8 mouse cellular contexts compared by ENCODE assay signal in the genomic region with DNA sequence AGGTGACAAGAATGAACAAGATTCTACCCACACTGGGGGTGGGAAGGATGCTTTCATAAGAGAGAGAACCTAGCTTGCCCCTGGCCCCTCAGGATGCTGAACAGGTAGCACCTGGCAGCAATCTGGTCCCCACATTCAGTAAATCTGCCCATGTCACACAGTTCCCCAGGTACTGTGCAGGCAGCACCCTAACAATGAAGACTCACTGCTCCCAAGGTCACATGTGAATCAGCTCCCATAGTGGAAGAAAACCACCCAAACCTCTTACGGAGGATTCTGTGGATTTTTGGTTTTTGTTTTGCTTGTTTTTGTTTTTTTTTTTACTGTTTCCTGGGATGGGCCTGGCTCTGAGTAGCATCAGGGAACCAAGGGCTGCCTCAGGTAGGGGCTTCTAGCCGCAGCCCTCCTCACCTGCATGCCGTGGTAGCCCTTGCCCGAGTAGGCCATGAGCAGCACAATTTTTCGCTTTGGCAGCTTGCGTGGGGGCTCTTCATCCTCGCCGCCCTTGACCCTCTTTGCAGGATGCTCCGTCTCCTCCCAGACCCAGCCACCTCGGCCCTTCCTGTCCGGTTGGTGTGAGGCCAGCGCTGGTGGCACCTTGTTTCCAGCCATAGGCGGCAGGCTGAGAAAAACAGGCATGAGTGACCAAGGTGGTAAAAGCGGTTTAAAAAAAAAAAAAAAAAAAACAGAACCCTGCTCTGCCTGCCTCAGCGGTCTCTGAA. TPM values are rescaled to one million over a fixed set of nuclear protein-coding genes. Genes with fewer than 3 reads are reported as not detected.
DNase-seq lines count a peak whose midpoint lies in the region; ATAC-seq lines count a peak whose summit lies in the region.

No protein-coding gene starts in this region.

- peak overlapping the region; percentile 92 for H3K4me2 ChIP-seq in lung, embryonic 16.5 days (ENCODE audit: low read depth, low read length)
- H3K4me2 ChIP-seq in limb, embryonic 11.5 days (ENCODE audit: low read depth, severe bottlenecking): peak overlapping the region; percentile 93
- H3K4me2 ChIP-seq in neural tube, embryonic 14.5 days (ENCODE audit: low read depth, low read length): peak overlapping the region; percentile 98

- H3K27ac ChIP-seq in lung, embryonic 16.5 days (ENCODE audit: low read length): no peak overlapping the region
- no peak overlapping the region for H3K27ac ChIP-seq in limb, embryonic 11.5 days (replicated peaks; ENCODE audit: low read depth, low read length)
- H3K27ac ChIP-seq in neural tube, embryonic 14.5 days (ENCODE audit: low read depth, low read length): no peak overlapping the region

- 10% methylated on average over 15 of the region's 15 CpGs for WGBS in lung, embryonic 16.5 days
- 21% methylated on average over 15 of the region's 15 CpGs for WGBS in limb, embryonic 11.5 days
- WGBS in neural tube, embryonic 14.5 days: 19% methylated on average over 15 of the region's 15 CpGs

- DNase-seq in adrenal gland, postnatal 10 days: peak; percentile 25
- DNase-seq in adrenal gland, postnatal 25 days: no peak
- no peak for DNase-seq in lung, adult 18-20 months
- DNase-seq in limb, embryonic 11.5 days (ENCODE audit: low spot score): no peak
- no peak for DNase-seq in ovary, postnatal 10 days (ENCODE audit: low spot score)
- no peak for DNase-seq in frontal cortex, postnatal 36 days (ENCODE audit: low spot score in 2 of 2)

- peaks cover 17% of the 10 kb centered on the region for H3K36me3 ChIP-seq in lung, embryonic 16.5 days (ENCODE audit: control insufficient read depth, insufficient read depth, low read length)
- H3K36me3 ChIP-seq in limb, embryonic 11.5 days (ENCODE audit: control insufficient read depth, insufficient read depth, low read length): peaks cover 8% of the 10 kb centered on the region
- peaks cover 8% of the 10 kb centered on the region for H3K36me3 ChIP-seq in neural tube, embryonic 14.5 days (ENCODE audit: control insufficient read depth, insufficient read depth, low read length)

- H3K9me3 ChIP-seq in lung, embryonic 16.5 days (ENCODE audit: control insufficient read depth, low read length): no peaks in the 10 kb centered on the region
- no peaks in the 10 kb centered on the region for H3K9me3 ChIP-seq in limb, embryonic 11.5 days (ENCODE audit: control insufficient read depth, low read length)
- no peaks in the 10 kb centered on the region for H3K9me3 ChIP-seq in neural tube, embryonic 14.5 days (ENCODE audit: control insufficient read depth, low read length)

- ATAC-seq in lung, embryonic 16.5 days (ENCODE audit: low read depth): no peak
- ATAC-seq in limb, embryonic 11.5 days (ENCODE audit: insufficient number of reproducible peaks, low FRiP score, low TSS enrichment, low read depth): no peak
- no peak for ATAC-seq in neural tube, embryonic 14.5 days (ENCODE audit: low read depth)

- peaks cover 15% of the 10 kb centered on the region for H3K4me1 ChIP-seq in lung, embryonic 16.5 days (replicated peaks; ENCODE audit: control insufficient read depth, insufficient read depth, low read length)
- H3K4me1 ChIP-seq in limb, embryonic 11.5 days (ENCODE audit: control insufficient read depth, insufficient read depth, low read length): 0 out of 2 replicates have a peak, but pooled peaks cover 3% of the 10 kb centered on the region
- peaks cover 12% of the 10 kb centered on the region; the same call in 1 of the 2 replicates for H3K4me1 ChIP-seq in neural tube, embryonic 14.5 days (ENCODE audit: control insufficient read depth, insufficient read depth, low read length)

- H3K27me3 ChIP-seq in lung, embryonic 16.5 days (ENCODE audit: control insufficient read depth, insufficient read depth, low read depth, low read length): no peaks in the 10 kb centered on the region
- no peaks in the 10 kb centered on the region for H3K27me3 ChIP-seq in limb, embryonic 11.5 days (ENCODE audit: control insufficient read depth, insufficient read depth, low read length)
- H3K27me3 ChIP-seq in neural tube, embryonic 14.5 days (ENCODE audit: control insufficient read depth, insufficient read depth, low read length): no peaks in the 10 kb centered on the region

- peak overlapping the region; percentile 84 for H3K9ac ChIP-seq in lung, embryonic 16.5 days (ENCODE audit: low read length)
- peak overlapping the region; percentile 78 for H3K9ac ChIP-seq in limb, embryonic 11.5 days (ENCODE audit: low read length)
- peak overlapping the region; percentile 67 for H3K9ac ChIP-seq in neural tube, embryonic 14.5 days (replicated peaks; ENCODE audit: low read depth, low read length)

- peak overlapping the region; percentile 83 for H3K4me3 ChIP-seq in lung, embryonic 16.5 days (ENCODE audit: low read length)
- H3K4me3 ChIP-seq in limb, embryonic 11.5 days (ENCODE audit: low read depth, low read length): peak overlapping the region; percentile 85
- H3K4me3 ChIP-seq in neural tube, embryonic 14.5 days (ENCODE audit: low read depth, low read length): peak overlapping the region; percentile 63

RNA-seq across cellular contexts. Expression of gene Pus1, which starts 1.0 kb away (rescaled TPM):
- total RNA-seq in adrenal gland, postnatal 10 days (2021): 10 to 100 TPM; 34.6 to 36.9 TPM
- 51.6 and 56.1 TPM in 2 replicates for total RNA-seq in adrenal gland, postnatal 25 days (2021)
- 25.2 and 27.8 TPM in 2 replicates for polyA plus RNA-seq in lung, embryonic 16.5 days (2015; fragmentation: Nextera tagmentation; extraction: Ambion mirVana)
- 20.9 and 24.0 TPM in 2 replicates for polyA plus RNA-seq in limb, embryonic 11.5 days (2014; fragmentation: Nextera tagmentation; extraction: Ambion mirVana)
- 12.1 and 13.6 TPM in 2 replicates for polyA plus RNA-seq in neural tube, embryonic 14.5 days (2014; fragmentation: Nextera tagmentation; extraction: Ambion mirVana)

RNA-seq across cellular contexts. Expression of gene Ep400, which starts 8.9 kb away (rescaled TPM):
- total RNA-seq in adrenal gland, postnatal 10 days (2021): 10 to 100 TPM; 64.7 to 76.0 TPM
- total RNA-seq in adrenal gland, postnatal 25 days (2021): 64.8 and 96.4 TPM in 2 replicates
- 41.8 and 46.3 TPM in 2 replicates for polyA plus RNA-seq in lung, embryonic 16.5 days (2015; fragmentation: Nextera tagmentation; extraction: Ambion mirVana)
- polyA plus RNA-seq in limb, embryonic 11.5 days (2014; fragmentation: Nextera tagmentation; extraction: Ambion mirVana): 45.6 and 51.7 TPM in 2 replicates
- 46.2 and 50.4 TPM in 2 replicates for polyA plus RNA-seq in neural tube, embryonic 14.5 days (2014; fragmentation: Nextera tagmentation; extraction: Ambion mirVana)

RNA-seq across cellular contexts. Expression of gene Ulk1, which starts 30.5 kb away (rescaled TPM):
- total RNA-seq in adrenal gland, postnatal 10 days (2021): 10 to 100 TPM; 49.8 to 50.4 TPM
- total RNA-seq in adrenal gland, postnatal 25 days (2021): 61.5 and 61.8 TPM in 2 replicates
- polyA plus RNA-seq in lung, embryonic 16.5 days (2015; fragmentation: Nextera tagmentation; extraction: Ambion mirVana): 13.1 and 16.3 TPM in 2 replicates
- polyA plus RNA-seq in limb, embryonic 11.5 days (2014; fragmentation: Nextera tagmentation; extraction: Ambion mirVana): 37.8 and 42.2 TPM in 2 replicates
- 52.6 and 55.7 TPM in 2 replicates for polyA plus RNA-seq in neural tube, embryonic 14.5 days (2014; fragmentation: Nextera tagmentation; extraction: Ambion mirVana)
